Mouse (Mus musculus): ENCODE data around the gene Zfr2. TPM values are rescaled to one million over a fixed set of nuclear protein-coding genes. Genes with fewer than 3 reads are reported as not detected.

The Zfr2 gene
- polyA plus RNA-seq, 1 experiment from 2014 or later, result 9.2 TPM

DNA sequence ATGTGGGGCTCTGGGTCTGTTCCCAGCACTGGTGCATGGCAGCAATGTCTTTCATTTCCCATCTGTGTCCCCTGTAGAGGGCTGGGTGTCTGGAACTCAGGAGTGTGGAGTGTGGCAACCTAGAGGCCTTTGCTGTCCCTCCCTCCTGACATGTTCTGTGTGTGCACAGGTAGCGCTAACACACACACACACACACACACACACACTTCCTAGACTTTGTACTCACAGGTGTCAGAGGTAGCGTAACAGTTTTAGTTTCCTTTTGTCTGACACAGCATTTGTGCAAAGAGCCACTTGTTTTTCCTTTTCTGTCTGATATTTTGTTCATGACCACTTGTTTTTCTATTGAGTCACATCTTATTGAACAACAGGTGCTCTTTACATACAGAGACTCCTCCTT is 14.8 kb downstream of the Zfr2 start:
- H3K36me3 ChIP-seq (ENCODE audit: control insufficient read depth, insufficient read depth, low read length), result no peaks in the 10 kb centered on the region
- no peak overlapping the region for H3K4me2 ChIP-seq (replicated peaks; ENCODE audit: low read depth, low read length)
- no peak for ATAC-seq (ENCODE audit: insufficient number of reproducible peaks, insufficient read depth, low FRiP score, low read depth)
- H3K9me3 ChIP-seq (ENCODE audit: control insufficient read depth, low read depth, low read length), result no peaks in the 10 kb centered on the region
- H3K27ac ChIP-seq (ENCODE audit: low read length), result no peak overlapping the region
- no peak overlapping the region for H3K9ac ChIP-seq (replicated peaks; ENCODE audit: low read depth, low read length)
- WGBS, result 92% methylated on average over 2 of the region's 2 CpGs
- H3K4me1 ChIP-seq (ENCODE audit: control insufficient read depth, insufficient read depth, low read length), result no peaks in the 10 kb centered on the region
- peaks cover 9% of the 10 kb centered on the region for H3K27me3 ChIP-seq (ENCODE audit: control insufficient read depth, insufficient read depth, low read length)
- H3K4me3 ChIP-seq (ENCODE audit: low read depth, low read length), result no peak overlapping the region

DNA sequence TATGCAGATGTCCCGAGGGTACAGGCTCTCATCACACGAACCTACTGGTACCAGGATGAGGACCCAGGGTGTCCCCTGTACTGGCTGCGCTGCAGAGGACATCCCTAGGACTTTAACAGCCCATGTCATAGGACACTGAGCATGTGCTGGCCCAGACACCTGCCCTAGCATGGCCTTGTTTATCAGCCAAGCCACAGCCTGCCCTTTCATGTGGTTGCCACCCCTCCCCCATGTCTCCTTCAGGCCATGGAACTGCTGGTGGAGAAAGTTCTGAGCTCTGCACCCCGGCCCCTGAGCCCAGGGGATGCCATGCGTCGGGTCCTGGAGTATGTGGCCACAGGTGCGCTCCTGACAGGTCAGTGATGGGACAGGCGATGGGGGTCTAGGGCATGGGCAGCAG is 16.5 kb downstream of the Zfr2 start:
- H3K4me2 ChIP-seq (replicated peaks; ENCODE audit: low read depth, low read length), result no peak overlapping the region
- H3K36me3 ChIP-seq (ENCODE audit: control insufficient read depth, insufficient read depth, low read length), result no peaks in the 10 kb centered on the region
- H3K27me3 ChIP-seq (ENCODE audit: control insufficient read depth, insufficient read depth, low read length), result peaks cover 13% of the 10 kb centered on the region
- H3K4me3 ChIP-seq (ENCODE audit: low read depth, low read length), result no peak overlapping the region
- no peak for ATAC-seq (ENCODE audit: insufficient number of reproducible peaks, insufficient read depth, low FRiP score, low read depth)
- no peaks in the 10 kb centered on the region for H3K9me3 ChIP-seq (ENCODE audit: control insufficient read depth, low read depth, low read length)
- no peak overlapping the region for H3K9ac ChIP-seq (replicated peaks; ENCODE audit: low read depth, low read length)
- no peak overlapping the region for H3K27ac ChIP-seq (ENCODE audit: low read length)
- WGBS, result 81% methylated on average over 8 of the region's 8 CpGs
- H3K4me1 ChIP-seq (ENCODE audit: control insufficient read depth, insufficient read depth, low read length), result no peaks in the 10 kb centered on the region

GRCm38 (mm10) chr10:81252424-81253419 is 19.8 kb downstream of the Zfr2 start, which contains the start of gene Matk:
Matk (plus strand) TSS chr10:81252935.
- H3K27me3 ChIP-seq (ENCODE audit: control insufficient read depth, insufficient read depth, low read length), result peaks cover 22% of the 10 kb centered on the region
- peak within 1 kb of the TSS; percentile 23; the same call in 1 of the 2 replicates for H3K4me2 ChIP-seq (replicated peaks; ENCODE audit: low read depth, low read length)
- no peaks in the 10 kb centered on the region for H3K36me3 ChIP-seq (ENCODE audit: control insufficient read depth, insufficient read depth, low read length)
- H3K27ac ChIP-seq (ENCODE audit: low read length), result no peak within 1 kb of the TSS
- H3K9ac ChIP-seq (replicated peaks; ENCODE audit: low read depth, low read length), result no peak within 1 kb of the TSS
- peaks cover 6% of the 10 kb centered on the region; the same call in 1 of the 2 replicates for H3K4me1 ChIP-seq (ENCODE audit: control insufficient read depth, insufficient read depth, low read length)
- peak within 1 kb of the TSS; percentile 12; the same call in 1 of the 2 replicates for H3K4me3 ChIP-seq (ENCODE audit: low read depth, low read length)
- H3K9me3 ChIP-seq (ENCODE audit: control insufficient read depth, low read depth, low read length), result no peaks in the 10 kb centered on the region
- 0 out of 2 replicates have a peak, but pooled peaks have one; percentile 19 for ATAC-seq (ENCODE audit: insufficient number of reproducible peaks, insufficient read depth, low FRiP score, low read depth)
- 10% methylated on average over 43 of the region's 44 CpGs for WGBS

DNA sequence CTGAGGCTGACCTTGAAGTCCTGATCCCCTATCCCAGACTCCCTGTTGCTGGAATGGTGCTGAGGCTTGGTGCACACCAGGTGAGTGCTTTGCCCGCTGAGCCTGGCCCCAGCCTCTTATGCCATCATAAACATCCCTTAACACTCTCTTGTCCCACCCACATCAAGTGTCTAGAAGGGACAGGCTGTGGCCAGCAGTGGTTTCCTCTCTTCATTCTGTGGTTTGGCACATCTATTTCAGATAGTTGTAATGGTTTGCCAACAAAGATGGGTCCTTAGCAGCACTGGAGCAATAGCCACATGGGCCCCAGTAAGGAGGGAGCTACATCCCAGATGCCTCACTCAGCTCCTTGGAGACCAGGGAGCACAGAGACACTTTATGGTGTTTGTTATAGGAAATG is 21.9 kb downstream of the Zfr2 start:
- Histone ChIP-seq H3K4me3 (ENCODE audit: low read depth, low read length) (no peak overlapping the region), H3K27ac (ENCODE audit: low read length) (no peak overlapping the region), H3K9me3 (ENCODE audit: control insufficient read depth, low read depth, low read length) (no peaks in the 10 kb centered on the region), H3K4me2 (replicated peaks; ENCODE audit: low read depth, low read length) (no peak overlapping the region), H3K36me3 (ENCODE audit: control insufficient read depth, insufficient read depth, low read length) (no peaks in the 10 kb centered on the region), H3K4me1 (ENCODE audit: control insufficient read depth, insufficient read depth, low read length) (peaks cover 8% of the 10 kb centered on the region; the same call in 1 of the 2 replicates), H3K9ac (replicated peaks; ENCODE audit: low read depth, low read length) (no peak overlapping the region), H3K27me3 (ENCODE audit: control insufficient read depth, insufficient read depth, low read length) (peaks cover 32% of the 10 kb centered on the region)
- ATAC-seq (ENCODE audit: insufficient number of reproducible peaks, insufficient read depth, low FRiP score, low read depth), result no peak
- 37% methylated on average over 1 of the region's 1 CpGs for WGBS

GRCm38 (mm10) chr10:81257158-81258039 is 24.4 kb downstream of the Zfr2 start:
- ATAC-seq (ENCODE audit: insufficient number of reproducible peaks, insufficient read depth, low FRiP score, low read depth), result no peak
- H3K27ac ChIP-seq (ENCODE audit: low read length), result no peak overlapping the region
- H3K9ac ChIP-seq (replicated peaks; ENCODE audit: low read depth, low read length), result peak overlapping the region; percentile 28; the same call in 1 of the 2 replicates
- H3K4me3 ChIP-seq (ENCODE audit: low read depth, low read length), result peak overlapping the region; percentile 43
- peaks cover 6% of the 10 kb centered on the region; the same call in 1 of the 2 replicates for H3K9me3 ChIP-seq (ENCODE audit: control insufficient read depth, low read depth, low read length)
- 2% methylated on average over 61 of the region's 62 CpGs for WGBS
- H3K4me2 ChIP-seq (replicated peaks; ENCODE audit: low read depth, low read length), result peak overlapping the region; percentile 76
- peaks cover 28% of the 10 kb centered on the region for H3K27me3 ChIP-seq (ENCODE audit: control insufficient read depth, insufficient read depth, low read length)
- H3K36me3 ChIP-seq (ENCODE audit: control insufficient read depth, insufficient read depth, low read length), result no peaks in the 10 kb centered on the region
- peaks cover 8% of the 10 kb centered on the region; the same call in 1 of the 2 replicates for H3K4me1 ChIP-seq (ENCODE audit: control insufficient read depth, insufficient read depth, low read length)

GRCm38 (mm10) chr10:81259225-81259884 is 26.4 kb downstream of the Zfr2 start:
- Histone ChIP-seq H3K9ac (replicated peaks; ENCODE audit: low read depth, low read length) (no peak overlapping the region), H3K27me3 (ENCODE audit: control insufficient read depth, insufficient read depth, low read length) (peaks cover 19% of the 10 kb centered on the region), H3K27ac (ENCODE audit: low read length) (no peak overlapping the region), H3K4me2 (replicated peaks; ENCODE audit: low read depth, low read length) (no peak overlapping the region), H3K9me3 (ENCODE audit: control insufficient read depth, low read depth, low read length) (peaks cover 6% of the 10 kb centered on the region; the same call in 1 of the 2 replicates), H3K4me1 (ENCODE audit: control insufficient read depth, insufficient read depth, low read length) (peaks cover 8% of the 10 kb centered on the region; the same call in 1 of the 2 replicates), H3K36me3 (ENCODE audit: control insufficient read depth, insufficient read depth, low read length) (peaks cover 11% of the 10 kb centered on the region; the same call in 1 of the 2 replicates), H3K4me3 (ENCODE audit: low read depth, low read length) (no peak overlapping the region)
- WGBS, result 45% methylated on average over 21 of the region's 21 CpGs
- no peak for ATAC-seq (ENCODE audit: insufficient number of reproducible peaks, insufficient read depth, low FRiP score, low read depth)

- ATAC-seq (ENCODE audit: insufficient number of reproducible peaks, insufficient read depth, low FRiP score, low read depth), result no peak
- Histone ChIP-seq H3K4me2 (replicated peaks; ENCODE audit: low read depth, low read length) (no peak overlapping the region), H3K4me1 (ENCODE audit: control insufficient read depth, insufficient read depth, low read length) (peaks cover 8% of the 10 kb centered on the region; the same call in 1 of the 2 replicates), H3K9ac (replicated peaks; ENCODE audit: low read depth, low read length) (no peak overlapping the region), H3K4me3 (ENCODE audit: low read depth, low read length) (no peak overlapping the region), H3K36me3 (ENCODE audit: control insufficient read depth, insufficient read depth, low read length) (peaks cover 24% of the 10 kb centered on the region; the same call in 1 of the 2 replicates), H3K27me3 (ENCODE audit: control insufficient read depth, insufficient read depth, low read length) (peaks cover 19% of the 10 kb centered on the region), H3K27ac (ENCODE audit: low read length) (no peak overlapping the region), H3K9me3 (ENCODE audit: control insufficient read depth, low read depth, low read length) (peaks cover 6% of the 10 kb centered on the region; the same call in 1 of the 2 replicates)
- WGBS, result 97% methylated on average over 4 of the region's 4 CpGs
Observed at GRCm38 (mm10) chr10:81261025-81261424, 28.1 kb downstream of the Zfr2 start.
